Mouse (Mus musculus) A20 (cell line): Measurements from ENCODE around the gene Gm17949.

Experiments
- DNase-seq: peaks from one replicate; pipeline ENCODE4 v3.0.0-alpha.2; 2011; ENCODE audit warnings: low read depth, low spot score

Gene Gm17949

DNA sequence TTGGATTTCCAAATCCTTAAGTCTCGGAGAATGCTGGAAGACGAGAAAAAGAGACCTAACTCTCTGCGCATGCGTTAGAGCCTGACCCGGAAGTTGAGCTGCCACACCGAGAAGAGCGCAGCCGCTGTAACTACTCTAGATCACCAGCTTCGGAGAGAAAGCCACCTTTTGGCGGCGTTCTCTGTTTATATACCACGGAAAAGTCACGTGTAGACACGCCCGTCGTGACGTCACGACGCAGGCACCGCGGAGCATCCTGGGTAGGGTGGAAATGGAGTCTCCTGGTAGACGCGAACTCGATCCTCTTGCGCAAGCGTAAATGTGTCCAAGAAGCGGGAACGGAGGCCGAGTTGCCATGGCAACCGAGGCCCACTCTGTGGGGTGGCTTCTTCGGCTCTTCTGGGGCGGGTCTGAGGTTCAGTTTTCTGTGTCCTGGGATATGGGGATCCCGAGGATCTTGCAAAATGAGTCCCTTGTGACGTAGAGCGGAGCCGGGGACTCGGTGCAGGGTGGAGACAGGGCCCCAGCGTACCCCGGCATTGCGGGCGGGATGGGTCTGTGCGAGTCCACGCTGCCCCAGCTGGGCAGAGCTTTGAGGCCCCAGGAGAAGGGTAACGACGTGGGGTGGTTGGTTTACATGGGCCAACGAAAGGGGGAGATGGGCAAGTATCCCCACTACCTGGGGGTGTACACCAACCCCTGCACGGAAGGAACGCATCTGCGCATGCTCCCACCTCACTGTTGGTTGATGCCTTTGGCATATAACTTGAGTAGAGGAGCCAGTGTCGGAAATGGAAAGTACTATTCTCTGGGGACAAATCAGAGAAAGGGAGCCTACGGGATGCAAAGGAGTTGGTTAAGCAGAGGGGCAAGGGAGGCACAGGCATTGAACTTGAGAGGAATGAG, at the start of gene Gm17949, which contains the start of gene Gtf2f1:
TSS of gene Gm17949 (plus strand) at position 234 of the 906 bp plus-strand sequence.
TSS of gene Gtf2f1 (minus strand) at position 53 of the 906 bp plus-strand sequence.
- DNase-seq, result peak; percentile 100

DNA sequence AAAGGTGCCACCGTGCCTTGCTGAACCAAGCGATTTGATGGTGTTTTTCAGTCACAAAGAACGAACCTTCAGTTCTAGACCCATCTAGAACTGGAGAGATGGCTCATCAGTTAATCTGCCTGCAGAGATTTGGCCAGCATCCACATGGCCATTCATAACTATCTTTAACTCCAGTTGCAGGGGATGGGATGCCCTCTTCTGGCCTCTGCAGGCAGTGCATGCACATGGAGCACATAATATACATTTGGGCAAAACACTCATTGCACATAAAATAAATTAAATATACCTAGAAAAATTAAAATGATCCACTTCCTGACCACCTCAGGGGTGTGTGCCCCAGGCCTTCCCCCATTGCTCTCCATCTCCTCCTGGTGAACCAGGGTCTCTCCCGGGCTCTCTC, 49.4 kb upstream of the Gm17949 start:
- DNase-seq, result peak; percentile 7

DNA sequence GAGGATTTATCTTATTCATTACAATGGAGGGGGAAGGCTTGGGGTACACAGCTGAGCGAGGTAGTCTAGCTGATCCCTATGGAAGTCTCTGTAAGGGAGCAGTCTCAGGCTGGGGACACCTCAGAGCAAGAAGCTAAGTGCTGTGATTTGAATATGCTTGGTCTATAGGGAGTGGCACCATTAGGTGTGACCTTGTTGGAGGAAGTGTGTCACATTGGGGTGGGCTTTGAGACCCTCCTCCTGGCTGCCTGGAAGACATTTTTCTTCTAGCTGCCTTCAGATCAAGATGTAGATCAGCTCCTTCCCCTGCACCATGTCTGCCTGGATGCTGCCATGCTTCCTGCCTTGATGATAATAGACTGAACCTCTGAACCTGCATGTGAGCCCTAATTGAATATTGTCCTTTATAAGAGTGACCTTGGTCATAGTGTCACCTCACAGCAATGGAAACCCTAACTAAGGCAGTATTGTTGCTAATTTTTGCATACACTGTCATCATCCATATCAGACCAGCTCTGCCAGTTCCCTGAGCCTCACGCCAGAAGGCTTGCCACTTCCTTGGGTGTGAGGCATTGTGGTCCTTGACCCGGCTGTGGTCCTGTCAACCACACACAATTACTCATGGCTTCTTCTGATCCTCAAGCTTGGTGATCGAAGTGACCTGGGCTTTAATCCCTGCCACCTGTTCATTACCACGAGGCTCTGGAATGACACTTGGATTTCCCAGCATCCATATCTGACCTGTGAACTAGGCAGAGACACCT, 48.4 kb upstream of the Gm17949 start:
- no peak for DNase-seq

DNA sequence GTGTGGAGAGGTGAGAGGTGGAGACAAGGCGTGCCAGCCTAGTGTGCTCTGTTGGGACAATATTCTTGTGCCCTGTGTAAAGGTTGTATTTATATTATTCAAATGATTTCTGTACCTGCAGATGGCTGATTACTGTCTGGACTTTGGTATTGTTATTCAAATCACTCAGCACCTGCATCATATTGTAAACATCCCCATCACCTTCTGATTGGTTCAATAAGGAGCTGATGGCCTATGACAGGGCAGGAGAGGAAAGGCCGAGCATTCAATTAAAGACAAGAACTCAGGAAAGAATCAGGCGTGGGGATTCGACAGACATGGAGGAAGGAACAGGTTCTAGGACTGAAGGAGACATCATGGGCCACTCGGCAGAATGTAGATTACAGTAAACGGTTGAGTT, 47.6 kb upstream of the Gm17949 start:
- DNase-seq, result no peak

DNA sequence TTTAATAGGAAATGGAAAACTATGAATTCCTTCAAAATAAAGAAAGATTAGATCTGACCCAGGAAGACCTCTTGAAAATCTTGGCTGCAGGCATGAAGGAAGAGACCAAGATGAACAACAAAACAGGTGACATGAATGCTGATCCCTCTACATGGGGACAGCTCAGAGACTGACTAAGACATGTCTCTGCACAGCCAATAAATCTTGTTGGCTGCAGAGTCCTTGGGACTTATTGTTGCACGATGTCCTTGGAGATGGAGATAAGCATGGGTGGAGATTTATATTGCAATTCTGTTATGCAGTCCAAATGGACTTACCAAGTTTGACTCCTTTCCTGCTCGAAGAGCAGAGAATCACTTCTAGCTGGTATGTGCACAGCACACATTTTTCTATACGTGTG, 41.9 kb upstream of the Gm17949 start:
- DNase-seq, result no peak

DNA sequence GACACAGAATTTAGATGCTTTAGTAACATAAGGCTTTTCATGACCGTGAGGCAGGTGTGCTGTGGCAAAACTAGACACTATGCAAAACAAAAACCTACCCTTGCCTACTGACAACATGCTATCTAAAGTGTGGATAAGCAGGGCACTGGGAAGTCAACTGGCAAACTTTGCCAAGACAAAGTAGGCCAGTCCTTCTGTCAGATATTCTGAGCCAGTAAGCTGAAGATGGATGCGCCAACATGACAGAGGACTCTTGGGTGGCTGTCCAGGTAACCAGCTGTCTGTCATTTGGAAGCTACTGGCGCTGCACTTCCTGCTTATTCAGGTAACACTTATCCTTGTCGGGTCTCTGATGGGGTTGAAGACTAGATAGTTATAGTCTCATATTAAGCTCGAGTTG, 41.2 kb upstream of the Gm17949 start:
- DNase-seq, result no peak

DNA sequence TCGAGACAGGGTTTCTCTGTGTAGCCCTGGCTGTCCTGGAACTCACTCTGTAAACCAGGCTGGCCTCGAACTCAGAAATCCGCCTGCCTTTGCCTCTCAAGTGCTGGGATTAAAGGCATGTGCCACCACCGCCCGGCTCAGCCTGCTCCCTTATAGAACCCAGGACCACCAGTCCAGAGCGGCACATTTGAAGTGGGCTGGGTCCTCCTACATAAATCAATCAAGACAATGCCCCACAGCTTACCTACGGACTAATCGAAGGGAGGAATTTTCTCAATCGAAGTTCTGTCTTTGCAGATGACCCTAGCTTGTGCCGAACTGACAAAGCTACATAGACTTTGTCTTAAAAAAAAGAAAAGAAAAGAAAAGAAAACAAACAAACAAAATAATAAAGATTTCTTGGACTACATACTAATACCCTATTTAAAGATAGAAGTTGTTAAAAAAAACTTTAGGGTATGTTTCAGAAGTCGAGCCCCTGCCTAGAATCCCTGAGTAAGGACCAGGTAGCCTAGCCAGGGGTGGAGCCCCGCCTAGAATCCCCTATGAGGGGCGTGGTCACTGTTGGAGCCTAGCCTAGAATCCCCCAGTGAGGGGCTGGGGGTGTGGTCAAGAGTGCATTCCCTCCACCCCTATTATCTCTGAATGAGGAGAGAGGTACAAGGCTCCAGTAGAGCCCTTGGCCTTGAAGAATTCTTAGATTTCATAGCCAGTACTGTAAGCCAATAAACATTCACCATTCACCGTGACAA, 37.1 kb upstream of the Gm17949 start:
- DNase-seq, result no peak

DNA sequence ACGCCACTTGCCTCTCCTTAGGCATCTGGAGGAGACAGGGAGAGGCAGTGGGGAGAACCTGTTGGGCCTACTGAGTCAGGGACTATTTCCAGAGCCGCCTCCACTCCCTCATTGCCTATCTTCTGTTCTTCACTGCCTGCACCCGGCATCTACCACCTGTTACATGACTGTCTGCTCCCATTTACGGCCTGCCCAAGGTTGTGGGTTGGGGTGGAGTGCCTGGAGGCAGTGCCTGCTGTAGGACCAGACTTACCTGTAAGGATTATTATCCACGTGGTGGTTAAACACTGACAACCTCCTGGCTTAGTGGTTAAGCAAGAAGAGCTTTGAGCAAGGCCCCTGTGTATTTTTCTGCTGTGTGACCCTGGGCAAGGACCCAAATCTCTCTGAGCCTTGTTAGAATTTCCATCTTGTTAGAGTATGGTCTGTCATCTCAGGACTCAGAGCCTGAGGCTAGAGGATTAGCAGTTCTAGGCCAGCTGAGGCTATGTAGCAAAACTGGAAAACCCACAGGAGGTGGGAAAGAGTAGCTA, 36.5 kb upstream of the Gm17949 start:
- DNase-seq, result no peak

DNA sequence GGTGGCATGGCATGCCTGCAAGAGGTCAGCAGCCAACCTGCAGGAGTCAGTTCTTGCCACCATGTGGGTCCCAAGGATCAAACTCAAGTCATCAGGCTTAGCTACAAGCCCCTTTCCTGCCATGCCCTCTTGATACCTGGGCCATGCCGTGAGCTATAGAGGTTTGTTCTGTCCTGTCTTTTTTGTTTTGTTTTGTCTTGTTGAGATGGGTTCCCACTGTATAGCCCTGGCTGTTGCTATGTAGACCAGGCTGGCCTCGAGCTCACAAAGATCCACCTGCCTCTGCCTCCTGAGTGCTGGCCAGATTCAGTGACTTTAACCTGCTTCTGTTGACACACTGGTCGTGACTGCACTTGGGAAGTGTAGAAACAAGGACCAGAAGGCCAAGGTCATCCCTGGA, 35.9 kb upstream of the Gm17949 start:
- DNase-seq, result no peak

DNA sequence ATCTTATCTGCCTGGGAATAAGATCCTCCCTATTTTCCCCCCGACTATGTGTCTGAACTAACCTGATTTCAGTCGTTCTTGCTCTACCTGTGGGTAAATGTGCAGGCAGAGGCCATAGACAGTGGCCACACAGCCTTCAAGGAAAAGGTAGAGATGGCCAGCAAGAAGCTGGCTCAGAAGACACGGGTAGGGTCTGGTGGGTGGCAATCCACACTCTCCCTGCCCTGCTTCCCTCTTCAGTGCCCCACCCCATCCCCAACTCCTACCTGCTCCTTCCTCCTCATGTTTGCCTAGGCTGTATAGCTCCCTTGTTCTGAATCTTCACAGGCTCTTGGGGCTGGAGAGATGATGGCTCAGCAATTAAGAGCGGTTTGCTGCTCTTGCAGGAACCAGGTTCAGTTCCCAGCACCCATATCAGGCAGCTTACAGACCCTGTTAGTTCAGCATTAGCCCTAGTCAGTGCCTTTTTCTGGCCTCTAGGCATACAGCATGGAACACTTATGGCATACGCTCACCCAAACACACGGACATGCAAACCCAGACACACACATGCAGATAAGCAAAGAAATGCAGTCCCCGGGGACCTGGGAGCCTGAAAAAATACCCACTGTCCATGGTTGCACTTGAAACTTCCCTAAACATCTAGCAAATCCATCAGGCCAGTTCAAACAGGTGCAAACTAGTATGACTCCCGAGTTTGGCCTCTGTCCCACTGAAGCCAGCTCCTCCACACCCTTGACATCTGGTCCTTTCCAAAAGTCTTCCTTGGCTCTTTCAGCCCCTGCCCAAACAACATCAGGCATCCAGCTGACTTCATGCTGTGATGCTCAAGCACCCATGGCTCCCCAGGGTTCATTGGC, 34.5 kb upstream of the Gm17949 start:
- no peak for DNase-seq

DNA sequence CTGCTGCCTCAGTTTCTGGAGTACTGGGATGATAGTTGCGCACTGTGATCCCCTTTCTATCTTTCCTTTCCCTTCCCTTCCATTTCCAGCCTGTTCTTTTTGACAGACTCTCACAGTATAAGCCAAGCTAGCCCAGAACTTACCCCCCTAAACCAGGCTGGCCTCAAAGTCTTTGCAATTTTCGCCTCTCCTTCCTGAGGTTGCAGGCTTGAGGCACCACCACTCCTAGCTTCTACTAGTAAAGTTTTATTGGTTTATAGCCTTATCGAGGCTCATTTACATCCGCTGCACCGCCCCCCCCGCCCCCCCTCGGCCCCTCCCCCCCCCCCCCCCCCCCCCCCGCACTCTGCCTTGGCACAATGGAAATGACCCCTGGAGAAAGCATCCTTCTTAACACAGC, 31.7 kb upstream of the Gm17949 start:
- DNase-seq, result no peak

DNA sequence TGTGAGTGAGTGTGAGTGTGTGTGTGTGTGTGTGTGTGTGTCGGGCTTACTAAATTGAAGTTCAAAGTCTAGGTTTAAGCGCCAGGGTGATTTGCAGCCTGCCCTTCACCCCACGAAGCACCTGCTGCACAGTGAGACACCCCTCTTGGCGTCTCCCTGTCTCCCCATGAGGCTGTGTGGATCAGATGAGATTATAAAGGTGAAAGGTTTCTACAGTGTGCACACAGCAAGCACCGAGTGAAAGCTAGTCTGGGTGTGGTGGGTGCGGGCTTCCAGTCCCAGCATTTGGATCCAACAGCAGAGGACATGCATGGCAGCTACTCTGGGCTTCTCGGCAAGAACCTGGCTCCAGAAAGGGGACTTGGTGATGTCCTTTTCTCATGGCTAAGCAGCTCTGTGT, 30.2 kb upstream of the Gm17949 start:
- no peak for DNase-seq

DNA sequence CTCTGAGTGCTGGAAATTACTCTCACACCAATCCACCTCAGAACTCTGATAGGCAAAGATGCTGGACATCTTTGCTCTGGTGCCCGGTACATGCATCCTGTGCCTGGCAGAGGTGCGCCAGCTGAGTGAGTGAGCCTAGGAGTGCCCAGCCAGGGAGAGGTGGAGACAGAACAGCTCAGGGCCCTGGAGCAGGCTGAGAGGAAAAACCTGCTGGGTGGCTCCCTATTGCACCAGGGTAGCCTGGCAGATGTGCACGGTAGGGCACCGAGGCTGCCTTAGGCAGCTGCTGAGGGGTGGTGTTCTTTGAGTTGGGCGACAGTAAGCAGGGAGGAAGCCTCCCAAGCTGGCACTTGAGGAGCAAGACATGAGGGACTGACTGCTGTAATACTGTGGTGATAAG, 29.3 kb upstream of the Gm17949 start, which contains the start of gene Acer1:
TSS of gene Acer1 (minus strand) at position 114 of the 400 bp plus-strand sequence.
- DNase-seq, result no peak

DNA sequence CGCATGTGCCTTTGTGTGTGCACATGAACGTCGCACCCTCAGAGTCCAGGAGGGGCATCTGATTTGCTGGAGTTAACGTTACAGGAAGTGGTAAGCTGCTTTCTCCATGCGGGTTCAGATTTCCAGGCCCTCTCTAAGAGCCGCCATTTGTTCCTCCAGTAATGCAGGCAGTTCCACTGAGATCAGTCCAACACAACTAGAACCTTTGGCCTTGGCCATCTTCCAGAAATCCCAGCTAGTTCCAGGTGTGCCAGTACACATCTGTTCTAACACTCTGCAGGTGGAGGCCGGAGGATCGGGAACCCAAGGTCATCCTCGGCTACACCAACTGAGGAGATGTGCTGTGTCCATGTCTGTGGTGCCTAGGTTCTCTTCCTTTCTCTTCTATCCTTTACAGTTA, 26.4 kb upstream of the Gm17949 start:
- DNase-seq, result no peak

DNA sequence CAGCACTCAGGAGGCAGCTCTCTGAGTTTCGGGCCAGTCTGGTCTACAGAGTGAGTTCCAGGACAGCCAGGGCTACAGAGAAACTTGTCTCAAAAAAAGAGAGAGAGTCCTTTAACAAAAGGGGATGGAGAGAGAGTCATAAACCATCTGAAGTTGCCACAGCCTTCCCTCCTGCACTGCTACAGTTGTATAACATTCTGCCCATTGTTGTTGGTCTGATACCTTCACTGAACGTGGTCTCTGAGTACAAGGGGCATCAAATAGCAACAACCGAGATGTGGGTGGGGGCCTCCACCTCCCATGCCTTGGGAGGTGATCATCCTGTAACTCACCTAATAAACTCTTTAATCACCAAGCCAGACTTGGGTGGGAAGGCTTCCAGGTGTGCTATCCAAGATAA, 25.6 kb upstream of the Gm17949 start:
- no peak for DNase-seq

DNA sequence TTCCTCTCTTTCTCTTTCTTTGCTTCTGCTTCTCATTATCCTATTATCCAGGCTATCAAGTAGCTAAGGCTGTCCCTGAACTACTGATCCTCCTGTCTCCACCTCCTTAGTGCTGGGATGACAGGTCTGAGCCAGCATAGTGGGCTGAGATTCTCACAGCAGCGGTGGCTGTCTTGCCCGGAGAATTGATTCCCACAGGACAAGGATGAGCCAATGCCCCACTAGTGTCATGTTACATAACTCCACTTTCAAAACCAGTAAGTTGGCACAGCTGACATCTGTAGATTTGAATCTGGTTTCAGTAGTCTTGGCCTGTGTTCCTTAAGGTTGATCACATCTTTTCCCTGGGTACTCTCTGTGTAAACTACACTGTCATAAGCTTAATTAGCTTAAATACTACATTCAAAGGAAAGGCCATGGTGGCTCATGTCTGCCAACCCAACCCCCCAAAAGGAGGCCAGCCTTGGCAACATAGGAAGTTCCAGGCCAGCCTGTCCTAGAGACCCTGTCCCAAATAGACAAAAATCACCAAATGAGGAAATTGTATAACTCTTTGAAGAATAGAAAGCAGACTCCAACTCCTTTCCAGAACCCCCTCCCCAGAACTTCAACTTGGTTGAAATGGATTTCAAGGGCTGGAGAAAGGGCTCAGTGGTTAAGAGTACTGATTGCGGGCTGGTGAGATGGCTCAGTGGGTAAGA, 25.0 kb upstream of the Gm17949 start:
- no peak for DNase-seq

DNA sequence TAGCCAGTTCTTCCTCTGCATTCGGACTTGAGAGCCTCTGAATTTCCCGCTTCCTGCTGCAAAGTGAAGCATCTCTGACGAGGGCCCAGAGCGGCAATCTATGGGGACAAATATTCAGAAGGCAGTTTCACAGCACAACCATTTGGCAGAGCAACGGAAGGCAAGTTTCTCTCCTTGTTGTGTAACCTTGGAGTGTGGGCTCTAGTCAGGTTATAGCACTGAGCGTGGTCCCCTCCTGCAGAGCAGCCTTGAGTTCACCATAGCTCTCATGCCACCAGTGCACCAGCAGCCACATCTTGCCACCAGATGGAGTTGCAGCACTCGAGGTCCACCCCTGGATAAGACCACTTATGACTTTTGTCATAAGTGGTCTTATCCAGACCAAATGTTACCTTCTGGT, 22.8 kb upstream of the Gm17949 start:
- DNase-seq, result no peak

DNA sequence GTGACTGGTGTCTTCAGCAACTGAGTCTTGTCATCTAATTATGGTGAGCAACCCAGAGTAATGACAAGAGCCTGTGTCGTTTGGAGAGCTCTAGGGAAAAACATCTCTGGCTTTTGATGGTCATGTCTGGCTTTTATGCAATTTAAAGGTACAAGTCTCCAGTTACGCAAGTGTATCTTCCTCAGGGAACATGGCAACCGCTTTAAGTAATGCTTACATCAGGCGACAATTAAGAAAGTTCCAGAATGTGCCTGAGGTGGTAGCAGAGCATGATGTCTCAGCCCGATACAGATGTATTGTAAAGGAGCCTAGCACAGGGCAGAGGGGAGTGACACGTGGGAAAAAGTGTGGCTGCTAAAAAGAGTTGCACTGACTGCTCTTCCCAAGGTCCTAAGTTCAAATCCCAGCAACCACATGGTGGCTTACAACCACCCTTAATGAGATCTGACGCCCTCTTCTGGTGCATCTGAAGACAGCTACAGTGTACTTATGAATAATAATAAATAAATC, 22.3 kb upstream of the Gm17949 start:
- peak; percentile 26 for DNase-seq

DNA sequence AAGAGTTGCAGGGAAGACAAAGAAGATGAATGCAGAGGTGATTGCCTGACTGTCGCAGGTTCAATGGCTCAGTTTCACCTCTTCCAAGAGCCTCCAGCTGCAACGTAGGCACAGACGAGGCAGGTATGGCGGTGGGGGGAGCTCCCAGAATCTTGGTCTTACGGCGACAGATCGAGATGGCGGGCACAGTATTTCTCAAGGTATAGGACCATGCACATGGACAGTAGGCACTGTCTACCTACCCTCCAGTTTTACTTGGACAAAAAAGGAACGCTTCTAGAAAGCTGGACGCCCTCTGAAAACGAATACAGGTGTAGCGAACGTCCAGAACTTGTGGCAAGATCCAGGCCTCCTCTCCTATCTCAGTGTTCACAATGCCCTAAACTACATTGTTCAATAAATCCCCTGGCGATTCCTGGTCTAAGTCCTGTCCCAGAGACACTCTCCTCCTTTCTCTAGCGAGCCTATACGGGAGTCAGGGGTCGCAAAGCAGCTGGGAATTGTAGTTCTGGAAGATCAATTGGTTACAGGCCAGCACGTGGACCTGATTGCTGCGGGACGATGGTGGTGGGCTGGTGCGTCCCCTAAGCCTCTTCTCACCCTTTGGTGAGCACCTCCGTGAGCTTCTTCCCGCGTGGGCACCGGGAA, 21.7 kb upstream of the Gm17949 start:
- DNase-seq, result no peak
